Mouse (Mus musculus): ENCODE results near the gene Capn13. TPM values are rescaled to one million over a fixed set of nuclear protein-coding genes. Genes with fewer than 3 reads are reported as not detected.
"Not testable (repeated sequence)": the region's sequence is repeated elsewhere in the genome, so short reads cannot be mapped to it uniquely, and the experiment has no call there.

Capn13 gene
- polyA plus RNA-seq, 1 experiment = not detected

DNA sequence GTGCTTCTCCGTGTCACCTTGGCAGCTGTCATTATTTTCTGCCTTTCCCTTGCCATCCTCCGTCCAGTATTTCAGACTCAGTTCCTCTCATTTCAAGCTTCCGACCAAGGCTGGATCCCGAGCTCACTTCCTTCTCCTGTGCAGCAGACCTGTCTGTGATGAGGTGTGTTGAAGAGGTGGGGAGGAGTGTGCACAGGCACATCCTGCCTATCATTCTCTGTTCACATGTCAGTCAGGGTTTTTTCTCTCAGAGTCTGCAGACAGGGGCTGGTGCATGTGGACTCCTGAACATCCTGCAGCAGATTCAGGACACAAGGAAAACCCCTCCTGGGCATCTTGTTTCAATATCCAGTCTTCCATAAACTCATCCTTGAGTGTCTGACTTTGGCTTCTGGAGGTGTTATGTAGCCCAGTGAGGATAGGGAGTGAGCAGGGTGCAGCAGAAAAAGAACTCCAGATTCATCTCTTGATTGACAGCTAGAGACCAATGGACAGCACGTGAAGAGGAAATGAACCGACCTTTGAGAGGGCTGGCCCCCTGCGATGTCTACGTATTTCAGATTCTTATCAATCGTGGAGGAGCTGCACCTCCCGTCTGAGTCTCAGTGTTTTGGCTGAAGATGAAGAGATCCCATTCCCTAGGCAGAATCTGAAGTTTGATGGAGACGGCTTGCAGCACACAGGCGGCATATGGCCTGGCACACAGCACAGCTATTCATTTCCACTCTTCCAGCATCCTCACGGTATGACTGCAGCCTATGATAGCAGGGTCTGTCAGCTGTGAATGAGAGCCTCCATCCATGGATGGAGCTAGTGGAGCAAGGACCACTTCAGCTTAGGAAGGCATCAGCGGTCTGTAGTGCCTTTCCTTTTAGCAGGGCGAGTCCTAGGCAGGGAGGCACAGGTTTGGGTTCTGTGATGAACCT, 129.5 kb downstream of the Capn13 start:
- Histone ChIP-seq H3K9me3 (ENCODE audit: control insufficient read depth, low read length) (peaks cover 3% of the 10 kb centered on the region; the same call in 1 of the 2 replicates), H3K27me3 (ENCODE audit: control insufficient read depth) (no peaks in the 10 kb centered on the region), H3K4me1 (ENCODE audit: control insufficient read depth) (no peaks in the 10 kb centered on the region), H3K4me3 (replicated peaks) (no peak overlapping the region), H3K36me3 (ENCODE audit: control insufficient read depth) (no peaks in the 10 kb centered on the region)
- TF ChIP-seq TAL1 (IDR thresholded peaks at IDR 0.05; ENCODE audit: low read length) (no peak), GATA1 (IDR thresholded peaks at IDR 0.05; ENCODE audit: low read length) (no peak)

DNA sequence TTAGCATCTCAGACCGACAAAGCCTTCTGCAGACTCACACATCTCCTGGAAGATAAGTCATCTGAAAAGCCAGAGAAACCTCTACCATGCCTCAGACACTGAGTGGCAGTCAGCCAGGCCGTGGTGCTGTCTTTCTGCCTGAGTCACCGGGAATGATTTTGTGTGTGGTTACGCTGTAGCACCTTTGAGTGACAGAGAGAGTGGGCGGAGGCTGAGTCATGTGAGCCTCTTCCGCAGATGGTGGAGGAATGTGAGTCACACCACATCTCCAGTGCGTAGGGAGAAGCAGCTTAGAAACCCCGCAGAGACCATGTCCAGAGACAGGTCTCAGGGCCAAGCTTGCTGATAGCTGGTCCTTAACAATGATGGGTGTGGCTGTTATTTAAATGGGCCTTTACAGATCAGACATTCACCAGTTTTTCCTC, 137.6 kb downstream of the Capn13 start:
- Histone ChIP-seq H3K4me3 (replicated peaks) (no peak overlapping the region), H3K9me3 (ENCODE audit: control insufficient read depth, low read length) (peaks cover 2% of the 10 kb centered on the region; the same call in 1 of the 2 replicates), H3K27me3 (ENCODE audit: control insufficient read depth) (no peaks in the 10 kb centered on the region), H3K36me3 (ENCODE audit: control insufficient read depth) (no peaks in the 10 kb centered on the region), H3K4me1 (ENCODE audit: control insufficient read depth) (no peaks in the 10 kb centered on the region)
- TF ChIP-seq GATA1 (IDR thresholded peaks at IDR 0.05; ENCODE audit: low read length) = no peak
- TF ChIP-seq TAL1 (IDR thresholded peaks at IDR 0.05; ENCODE audit: low read length) = no peak

DNA sequence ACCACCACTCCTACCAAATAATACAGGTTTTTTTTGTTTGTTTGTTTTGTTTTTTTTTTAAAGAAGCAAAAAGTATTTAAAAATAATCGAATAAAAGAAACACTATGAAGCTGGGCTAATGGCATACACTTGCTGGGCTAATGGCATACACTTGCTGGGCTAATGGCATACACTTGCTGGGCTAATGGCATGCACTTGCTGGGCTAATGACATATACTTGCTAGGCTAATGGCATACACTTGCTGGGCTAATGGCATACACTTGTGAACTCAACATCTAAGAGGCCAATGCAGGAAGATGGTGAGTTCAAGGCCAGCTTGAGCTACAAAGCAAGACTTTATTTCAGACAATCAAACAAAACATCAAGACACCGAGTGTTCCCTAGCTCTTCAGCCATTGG, 138.1 kb downstream of the Capn13 start:
- Histone ChIP-seq H3K4me1 (ENCODE audit: control insufficient read depth) (no peaks in the 10 kb centered on the region), H3K36me3 (ENCODE audit: control insufficient read depth) (no peaks in the 10 kb centered on the region), H3K27me3 (ENCODE audit: control insufficient read depth) (no peaks in the 10 kb centered on the region), H3K9me3 (ENCODE audit: control insufficient read depth, low read length) (no peaks in the 10 kb centered on the region), H3K4me3 (replicated peaks) (no peak overlapping the region)
- TF ChIP-seq GATA1 (IDR thresholded peaks at IDR 0.05; ENCODE audit: low read length) (no peak), TAL1 (IDR thresholded peaks at IDR 0.05; ENCODE audit: low read length) (no peak)

DNA sequence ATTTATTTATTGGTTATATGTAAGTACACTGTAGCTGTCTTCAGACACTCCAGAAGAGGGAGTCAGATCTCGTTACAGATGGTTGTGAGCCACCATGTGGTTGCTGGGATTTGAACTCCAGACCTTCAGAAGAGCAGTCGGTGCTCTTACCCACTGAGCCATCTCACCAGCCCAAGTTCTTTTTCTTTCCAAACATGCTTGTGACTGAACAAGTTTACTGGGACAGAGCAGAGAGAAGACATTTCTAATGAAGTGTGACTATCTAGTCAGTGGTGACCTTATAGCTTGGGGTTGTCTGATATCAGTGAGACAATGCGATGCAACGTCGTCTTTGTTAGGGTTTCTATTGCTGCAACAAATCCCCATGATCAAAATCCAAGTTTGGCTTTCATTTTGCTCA, 141.4 kb downstream of the Capn13 start:
- not testable (repeated sequence) for H3K36me3 ChIP-seq (ENCODE audit: control insufficient read depth); H3K4me3 ChIP-seq (replicated peaks); H3K27me3 ChIP-seq (ENCODE audit: control insufficient read depth); H3K4me1 ChIP-seq (ENCODE audit: control insufficient read depth); H3K9me3 ChIP-seq (ENCODE audit: control insufficient read depth, low read length)

DNA sequence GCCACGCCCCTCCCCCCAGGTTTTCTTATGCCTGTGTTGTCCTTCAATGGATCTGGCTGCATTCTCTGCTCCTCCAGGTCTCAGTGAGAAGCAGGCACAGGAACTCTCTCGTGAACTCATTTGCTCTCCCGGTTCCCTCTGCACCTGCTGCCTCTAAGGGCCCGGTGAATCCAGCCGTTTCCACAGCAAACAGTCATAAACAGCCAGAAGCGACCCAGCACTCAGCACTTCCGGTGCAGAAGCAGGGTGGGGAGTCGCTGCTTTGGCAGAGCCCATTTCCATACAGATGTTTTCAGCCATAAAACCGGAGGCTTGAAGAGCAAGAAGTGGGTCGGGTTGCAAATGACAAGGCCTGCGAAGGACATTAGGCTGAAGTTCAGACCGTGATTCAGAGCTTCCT, 142.0 kb downstream of the Capn13 start:
- Histone ChIP-seq H3K9me3 (ENCODE audit: control insufficient read depth, low read length) (no peaks in the 10 kb centered on the region), H3K27me3 (ENCODE audit: control insufficient read depth) (no peaks in the 10 kb centered on the region), H3K4me1 (ENCODE audit: control insufficient read depth) (no peaks in the 10 kb centered on the region)

More for the DNA sequence above, 142.0 kb downstream of the Capn13 start:
- TF ChIP-seq GATA1 (IDR thresholded peaks at IDR 0.05; ENCODE audit: low read length) (no peak), TAL1 (IDR thresholded peaks at IDR 0.05; ENCODE audit: low read length) (no peak)
- Histone ChIP-seq H3K4me3 (replicated peaks) (no peak overlapping the region), H3K36me3 (ENCODE audit: control insufficient read depth) (no peaks in the 10 kb centered on the region)

Data from erythroblast, embryonic 14.5 days (primary cell).